Mouse (Mus musculus) lung, adult 2 months (tissue): ENCODE measurements around the gene Bmpr1a.

Experiments used
- CTCF ChIP-seq: fragments of 200-500 bp; IDR thresholded peaks from 2 replicates; pipeline ENCODE4 v1.5.1; 2011; ENCODE audit warnings: mild to moderate bottlenecking, low read length, control low read depth; ENCODE audit not compliant: insufficient read depth
- POLR2A ChIP-seq: fragments of 200-500 bp; IDR thresholded peaks from 2 replicates; pipeline ENCODE4 v1.6.1; 2011; ENCODE audit warnings: low read depth, mild to moderate bottlenecking, control low read depth, low read length, borderline replicate concordance; ENCODE audit errors: extremely low read depth

DNA sequence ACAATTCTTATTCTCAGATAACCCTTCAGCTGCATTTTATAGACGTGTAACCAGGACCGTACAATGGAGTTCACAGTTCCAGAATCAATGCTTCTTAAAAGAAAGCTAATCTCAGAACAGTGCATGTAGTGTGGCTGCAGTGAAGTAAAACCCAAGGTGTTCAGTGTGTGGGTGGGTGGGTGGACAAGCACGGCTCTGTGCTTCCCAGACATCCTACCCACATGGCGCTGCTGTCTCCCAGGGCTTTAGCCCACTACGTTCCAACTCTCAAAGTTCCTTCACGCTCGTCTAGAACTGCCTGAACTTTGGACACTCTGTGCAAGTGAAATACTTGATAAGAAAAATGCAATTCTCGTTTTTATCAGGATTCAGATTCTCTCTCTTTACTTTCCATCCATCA lies 19.6 kb upstream of the Bmpr1a start, which contains the start of gene 9230112D13Rik:
- no peak for TF ChIP-seq CTCF
- TF ChIP-seq POLR2A: no peak
